Mouse (Mus musculus): ENCODE measurements at regions not wholly inside any gene's neighbourhood (a gene's known extent, or its start where the extent isn't known, plus 50 kb on each side); places are given as distances from the start of the nearest gene placed in this dataset.

DNA sequence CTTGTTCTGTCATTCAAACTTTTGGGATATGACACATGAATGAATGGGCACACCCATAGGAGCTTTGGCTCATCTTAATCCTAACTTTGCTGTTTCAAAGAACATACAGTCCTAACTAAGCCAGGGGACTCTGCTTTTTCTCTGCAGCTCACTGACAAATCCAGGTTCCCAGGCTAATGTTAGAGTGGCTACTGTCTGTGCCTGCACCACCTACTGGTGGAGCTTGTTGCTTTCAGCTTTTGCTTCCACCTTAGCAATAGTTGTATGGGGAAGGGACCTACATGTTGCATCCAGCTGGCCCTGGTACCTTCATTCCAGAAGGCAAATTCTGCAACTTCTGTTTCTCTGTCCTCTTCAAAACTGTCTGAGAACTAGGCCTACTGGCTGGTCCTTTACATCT lies 566.8 kb upstream of the Castor2 start:
- H3K27me3 ChIP-seq (replicated peaks; ENCODE audit: control insufficient read depth, insufficient read depth, low read length), result no peaks in the 10 kb centered on the region
- no peak overlapping the region for H3K4me2 ChIP-seq (replicated peaks; ENCODE audit: low read depth)
- no peak for ATAC-seq
- no peak overlapping the region for H3K27ac ChIP-seq (ENCODE audit: low read depth, low read length)
- no peaks in the 10 kb centered on the region for H3K9me3 ChIP-seq (ENCODE audit: control insufficient read depth)
- no peak overlapping the region for H3K9ac ChIP-seq (ENCODE audit: low read depth, low read length)
- H3K4me1 ChIP-seq (replicated peaks; ENCODE audit: control insufficient read depth, insufficient read depth, low read length), result no peaks in the 10 kb centered on the region
- no peak overlapping the region for H3K4me3 ChIP-seq (ENCODE audit: low read depth, low read length)
- no peaks in the 10 kb centered on the region for H3K36me3 ChIP-seq (ENCODE audit: control insufficient read depth, insufficient read depth)
- TF ChIP-seq CTCF (IDR thresholded peaks at IDR 0.05; ENCODE audit: low read depth), result peak; percentile 61

DNA sequence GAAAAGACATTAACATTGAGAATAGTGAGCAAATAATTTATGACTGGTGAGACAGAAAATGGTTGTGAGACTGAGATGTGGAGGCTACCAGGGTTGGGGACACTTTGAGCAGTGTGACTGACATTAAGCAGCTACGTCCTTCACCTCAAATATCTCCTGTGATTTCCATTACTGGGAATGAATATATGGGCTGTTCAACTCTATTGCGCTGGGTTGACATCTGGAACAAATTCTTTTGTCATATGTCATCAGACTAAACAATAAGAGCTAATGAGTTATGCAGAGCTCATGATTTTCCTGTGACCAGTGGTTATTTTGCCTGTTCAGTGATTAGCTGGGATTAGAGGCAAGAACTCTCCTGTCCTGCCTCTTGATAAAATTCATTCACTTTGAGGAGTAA lies 593.9 kb upstream of the Castor2 start:
- no peaks in the 10 kb centered on the region for H3K27me3 ChIP-seq (replicated peaks; ENCODE audit: control insufficient read depth, insufficient read depth, low read length)
- no peak overlapping the region for H3K4me2 ChIP-seq (replicated peaks; ENCODE audit: low read depth)
- H3K4me3 ChIP-seq (ENCODE audit: low read depth, low read length), result no peak overlapping the region
- H3K9me3 ChIP-seq (ENCODE audit: control insufficient read depth), result no peaks in the 10 kb centered on the region
- no peaks in the 10 kb centered on the region for H3K36me3 ChIP-seq (ENCODE audit: control insufficient read depth, insufficient read depth)
- H3K27ac ChIP-seq (ENCODE audit: low read depth, low read length), result no peak overlapping the region
- WGBS, result 67% methylated on average over 2 of the region's 2 CpGs
- no peaks in the 10 kb centered on the region for H3K4me1 ChIP-seq (replicated peaks; ENCODE audit: control insufficient read depth, insufficient read depth, low read length)
- no peak for TF ChIP-seq CTCF (IDR thresholded peaks at IDR 0.05; ENCODE audit: low read depth)
- no peak overlapping the region for H3K9ac ChIP-seq (ENCODE audit: low read depth, low read length)
- ATAC-seq, result no peak

DNA sequence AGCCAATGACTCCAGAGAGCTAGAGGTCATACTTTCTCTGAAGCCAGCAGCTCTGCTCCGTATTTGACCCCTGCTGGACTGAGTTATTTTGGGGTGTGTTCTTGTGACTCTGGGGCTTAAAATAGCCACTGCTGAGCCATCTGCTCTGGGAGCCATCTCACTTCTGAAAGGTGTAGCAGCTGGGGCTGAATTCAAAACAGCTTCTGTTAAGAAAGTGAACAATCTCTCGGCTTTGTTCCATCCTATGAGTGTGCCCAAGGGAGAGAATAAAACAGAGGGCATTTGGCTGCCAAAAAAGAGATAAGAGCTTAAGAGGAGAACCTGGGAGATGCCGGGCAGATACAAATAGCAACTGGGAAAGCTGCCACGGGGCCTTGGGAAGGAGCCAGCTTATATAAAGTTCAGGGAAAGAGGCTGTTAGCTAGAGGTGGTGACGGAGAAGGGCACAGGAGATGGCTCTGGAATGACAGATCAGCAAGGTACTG lies 611.7 kb upstream of the Castor2 start:
- no peaks in the 10 kb centered on the region for H3K4me1 ChIP-seq (replicated peaks; ENCODE audit: control insufficient read depth, insufficient read depth, low read length)
- H3K9ac ChIP-seq (ENCODE audit: low read depth, low read length), result no peak overlapping the region
- no peak overlapping the region for H3K4me2 ChIP-seq (replicated peaks; ENCODE audit: low read depth)
- no peaks in the 10 kb centered on the region for H3K36me3 ChIP-seq (ENCODE audit: control insufficient read depth, insufficient read depth)
- H3K27me3 ChIP-seq (replicated peaks; ENCODE audit: control insufficient read depth, insufficient read depth, low read length), result no peaks in the 10 kb centered on the region
- no peak for TF ChIP-seq CTCF (IDR thresholded peaks at IDR 0.05; ENCODE audit: low read depth)
- no peak overlapping the region for H3K27ac ChIP-seq (ENCODE audit: low read depth, low read length)
- no peaks in the 10 kb centered on the region for H3K9me3 ChIP-seq (ENCODE audit: control insufficient read depth)
- ATAC-seq, result no peak
- no peak overlapping the region for H3K4me3 ChIP-seq (ENCODE audit: low read depth, low read length)
- WGBS, result 45% methylated on average over 5 of the region's 5 CpGs

DNA sequence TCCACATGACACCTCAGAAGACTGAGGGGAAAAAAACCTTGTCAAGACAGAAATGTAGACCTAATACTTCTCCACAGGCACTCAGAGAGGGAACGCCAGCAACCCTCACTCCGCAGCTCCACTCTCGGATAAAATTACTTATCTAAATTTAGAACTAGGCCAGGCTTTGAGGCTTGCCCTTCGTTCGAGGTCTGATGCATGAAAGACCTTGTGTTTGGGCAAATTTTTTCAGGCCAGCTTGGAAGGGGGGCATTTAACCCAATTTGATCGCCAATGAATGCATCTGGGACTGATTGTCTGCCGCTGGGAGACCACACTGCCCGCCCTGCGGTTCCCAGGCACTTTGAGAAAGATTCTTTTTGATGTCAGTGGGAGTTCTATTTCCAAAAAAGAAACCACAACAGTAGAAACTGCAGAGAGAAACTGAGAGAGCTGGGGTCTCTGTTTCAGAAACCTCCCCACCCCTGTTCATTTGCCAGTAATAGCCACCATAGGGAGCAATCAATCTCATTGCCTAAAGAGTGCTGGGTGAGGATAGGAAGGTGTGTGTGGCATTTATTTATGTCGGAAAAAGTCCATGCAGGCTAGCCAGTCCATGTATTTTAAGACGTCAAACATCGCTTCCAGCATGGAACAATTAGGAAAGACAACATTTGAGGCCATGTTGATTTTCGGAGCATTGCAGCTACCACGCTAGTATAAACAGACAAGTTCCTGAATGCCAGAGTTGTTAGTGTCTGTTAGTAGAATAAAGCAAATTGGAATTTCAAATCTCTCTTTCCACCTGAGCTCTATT lies 617.0 kb upstream of the Castor2 start:
- no peaks in the 10 kb centered on the region for H3K4me1 ChIP-seq (replicated peaks; ENCODE audit: control insufficient read depth, insufficient read depth, low read length)
- TF ChIP-seq CTCF (IDR thresholded peaks at IDR 0.05; ENCODE audit: low read depth), result no peak
- no peaks in the 10 kb centered on the region for H3K36me3 ChIP-seq (ENCODE audit: control insufficient read depth, insufficient read depth)
- no peak for ATAC-seq
- no peak overlapping the region for H3K9ac ChIP-seq (ENCODE audit: low read depth, low read length)
- no peaks in the 10 kb centered on the region for H3K9me3 ChIP-seq (ENCODE audit: control insufficient read depth)
- 68% methylated on average over 14 of the region's 14 CpGs for WGBS
- no peak overlapping the region for H3K4me3 ChIP-seq (ENCODE audit: low read depth, low read length)
- H3K27ac ChIP-seq (ENCODE audit: low read depth, low read length), result no peak overlapping the region
- H3K4me2 ChIP-seq (replicated peaks; ENCODE audit: low read depth), result no peak overlapping the region
- H3K27me3 ChIP-seq (replicated peaks; ENCODE audit: control insufficient read depth, insufficient read depth, low read length), result no peaks in the 10 kb centered on the region

DNA sequence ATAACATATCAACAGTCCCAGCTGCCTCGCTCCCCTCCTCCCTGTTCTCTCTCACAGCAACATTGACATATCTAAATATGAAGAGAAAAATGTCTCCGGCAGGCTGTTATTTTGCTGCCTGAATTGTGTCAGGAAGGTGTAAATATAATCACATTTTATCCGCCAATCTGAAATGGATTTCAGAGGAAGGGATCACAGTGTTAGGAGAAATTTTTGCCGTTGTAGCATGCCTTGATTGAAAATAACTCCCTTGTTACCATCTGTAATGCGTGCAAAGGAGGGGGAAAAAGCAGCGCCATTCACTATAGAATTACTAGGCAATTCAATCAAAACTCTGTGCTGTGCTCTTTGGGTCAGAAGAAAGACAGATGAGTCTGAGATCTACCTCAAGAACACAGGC lies 620.3 kb upstream of the Castor2 start:
- H3K4me3 ChIP-seq (ENCODE audit: low read depth, low read length), result no peak overlapping the region
- TF ChIP-seq CTCF (IDR thresholded peaks at IDR 0.05; ENCODE audit: low read depth), result no peak
- 83% methylated on average over 6 of the region's 6 CpGs for WGBS
- H3K9me3 ChIP-seq (ENCODE audit: control insufficient read depth), result no peaks in the 10 kb centered on the region
- ATAC-seq, result no peak
- H3K4me1 ChIP-seq (replicated peaks; ENCODE audit: control insufficient read depth, insufficient read depth, low read length), result no peaks in the 10 kb centered on the region
- no peaks in the 10 kb centered on the region for H3K27me3 ChIP-seq (replicated peaks; ENCODE audit: control insufficient read depth, insufficient read depth, low read length)
- H3K36me3 ChIP-seq (ENCODE audit: control insufficient read depth, insufficient read depth), result no peaks in the 10 kb centered on the region
- no peak overlapping the region for H3K4me2 ChIP-seq (replicated peaks; ENCODE audit: low read depth)
- no peak overlapping the region for H3K27ac ChIP-seq (ENCODE audit: low read depth, low read length)
- no peak overlapping the region for H3K9ac ChIP-seq (ENCODE audit: low read depth, low read length)

DNA sequence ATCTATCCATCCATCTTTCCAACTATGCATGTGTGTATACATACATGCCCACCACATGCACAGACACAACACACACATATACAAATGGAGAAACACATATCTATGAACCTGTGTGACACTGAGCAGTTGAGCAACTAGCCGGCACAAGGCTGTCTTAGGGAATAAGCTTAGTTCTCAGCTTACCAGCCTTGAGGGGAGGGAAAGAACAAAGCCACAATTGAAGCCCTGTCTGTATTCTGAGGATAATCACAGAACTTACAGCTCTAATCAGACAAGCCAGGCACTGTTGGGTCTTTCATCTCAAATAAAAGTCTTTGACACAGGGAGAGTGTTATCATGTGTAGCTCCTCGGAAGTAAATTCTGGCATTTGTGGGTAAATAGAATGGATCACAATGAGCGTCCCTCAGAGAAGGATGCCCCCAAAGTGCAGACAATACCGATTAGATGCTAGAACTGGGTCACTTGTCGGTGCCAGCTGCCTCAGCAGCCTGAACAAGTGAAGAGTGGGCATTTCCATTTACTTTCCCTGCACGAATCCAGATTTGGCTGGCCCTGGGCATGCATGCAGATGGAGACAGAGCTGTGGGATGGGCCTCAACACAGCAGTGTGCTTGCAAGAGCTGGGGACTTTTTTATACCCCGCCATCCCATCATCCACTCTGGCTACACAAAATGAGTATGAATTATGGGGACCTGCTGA lies 646.0 kb upstream of the Castor2 start:
- no peaks in the 10 kb centered on the region for H3K9me3 ChIP-seq (ENCODE audit: control insufficient read depth)
- H3K27me3 ChIP-seq (replicated peaks; ENCODE audit: control insufficient read depth, insufficient read depth, low read length), result no peaks in the 10 kb centered on the region
- H3K4me1 ChIP-seq (replicated peaks; ENCODE audit: control insufficient read depth, insufficient read depth, low read length), result no peaks in the 10 kb centered on the region
- no peak for ATAC-seq
- no peak overlapping the region for H3K4me2 ChIP-seq (replicated peaks; ENCODE audit: low read depth)
- no peak for TF ChIP-seq CTCF (IDR thresholded peaks at IDR 0.05; ENCODE audit: low read depth)
- no peak overlapping the region for H3K4me3 ChIP-seq (ENCODE audit: low read depth, low read length)
- no peaks in the 10 kb centered on the region for H3K36me3 ChIP-seq (ENCODE audit: control insufficient read depth, insufficient read depth)
- no peak overlapping the region for H3K9ac ChIP-seq (ENCODE audit: low read depth, low read length)
- no peak overlapping the region for H3K27ac ChIP-seq (ENCODE audit: low read depth, low read length)
- WGBS, result 69% methylated on average over 7 of the region's 7 CpGs
